Comparison of ENCODE assay signal across 27 mouse cellular contexts in genomic region chrX:51702823-51703222, GRCm38 (mm10). TPM values are rescaled to one million over a fixed set of nuclear protein-coding genes. Genes with fewer than 3 reads are reported as not detected.
"Had no signal": no experiment of that assay in that cellular context is flagged by ENCODE, and none has a peak within 500 bp of the region (broad histone marks: within the 10 kb centered on the region; RNA-seq: fewer than 3 reads in every experiment).

No protein-coding gene starts in this region.

- H3K4me3 ChIP-seq: heart, embryonic 10.5 days; heart, embryonic 12.5 days; hindbrain, embryonic 10.5 days; hindbrain, embryonic 12.5 days; intestine, embryonic 15.5 days; kidney, embryonic 15.5 days; limb, embryonic 13.5 days; limb, embryonic 15.5 days; liver, embryonic 12.5 days had no signal

- H3K27ac ChIP-seq: heart, embryonic 10.5 days; hindbrain, embryonic 10.5 days; hindbrain, embryonic 12.5 days; hindbrain, embryonic 14.5 days; intestine, embryonic 15.5 days; kidney, embryonic 15.5 days; kidney, postnatal 0 days; limb, embryonic 13.5 days; limb, embryonic 15.5 days; liver, embryonic 12.5 days; liver, embryonic 14.5 days had no signal

- H3K4me1 ChIP-seq: heart, embryonic 10.5 days; heart, embryonic 12.5 days; hindbrain, embryonic 10.5 days; hindbrain, embryonic 12.5 days; intestine, embryonic 15.5 days; kidney, embryonic 15.5 days; limb, embryonic 13.5 days; limb, embryonic 15.5 days; liver, embryonic 12.5 days had no signal

- DNase-seq: gastrocnemius, postnatal 14 days; heart, adult 18-20 months; heart, postnatal 10 days; heart, postnatal 4 days; kidney, adult 18-20 months; kidney, adult 9 months; kidney, postnatal 14 days; kidney, postnatal 36 days; layer of hippocampus, adult 9-11 months; layer of hippocampus, postnatal 36 days; left cerebral cortex, postnatal 4 days had no signal

- ATAC-seq: hindbrain, embryonic 16.5 days; inflammation-experienced regulatory T-cells, adult 6 months; intestine, embryonic 15.5 days; intestine, postnatal 0 days; liver, embryonic 12.5 days had no signal

- H3K4me2 ChIP-seq: heart, embryonic 12.5 days; hindbrain, embryonic 12.5 days; hindbrain, embryonic 14.5 days; intestine, embryonic 15.5 days; kidney, embryonic 15.5 days; limb, embryonic 13.5 days; limb, embryonic 15.5 days; liver, embryonic 12.5 days had no signal

- H3K9me3 ChIP-seq: heart, embryonic 10.5 days; heart, embryonic 12.5 days; hindbrain, embryonic 10.5 days; hindbrain, embryonic 12.5 days; intestine, embryonic 15.5 days; kidney, embryonic 15.5 days; limb, embryonic 13.5 days; limb, embryonic 15.5 days; liver, embryonic 12.5 days had no signal

- H3K36me3 ChIP-seq: heart, embryonic 10.5 days; heart, embryonic 12.5 days; hindbrain, embryonic 10.5 days; hindbrain, embryonic 12.5 days; intestine, embryonic 15.5 days; kidney, embryonic 15.5 days; limb, embryonic 13.5 days; limb, embryonic 15.5 days; liver, embryonic 12.5 days had no signal

- H3K9ac ChIP-seq: heart, embryonic 12.5 days; hindbrain, embryonic 12.5 days; hindbrain, embryonic 14.5 days; intestine, embryonic 15.5 days; kidney, embryonic 15.5 days; limb, embryonic 13.5 days; limb, embryonic 15.5 days; liver, embryonic 12.5 days; liver, embryonic 14.5 days had no signal

- H3K27me3 ChIP-seq: hindbrain, embryonic 12.5 days; intestine, embryonic 15.5 days; limb, embryonic 15.5 days had no signal

RNA-seq across cellular contexts. Expression of gene Hs6st2, which starts 21.2 kb away (rescaled TPM):
- polyA plus RNA-seq: liver, adult 2 months had no signal
